Mouse (Mus musculus) MEL (cell line): ENCODE results near the gene Bag6. TPM values are rescaled to one million over a fixed set of nuclear protein-coding genes. Genes with fewer than 3 reads are reported as not detected.

ENCODE experiments used
- DNase-seq: peaks from one replicate; pipeline ENCODE4 v3.0.0; 2011; ENCODE audit warnings: low read depth, low spot score
- H3K27ac ChIP-seq: 2 replicates; pipeline ENCODE4 v1.5.1; 2012; ENCODE audit warnings: low read depth, mild to moderate bottlenecking, control low read depth, low read length, moderate library complexity; ENCODE audit not compliant: control insufficient read depth
- H3K27me3 ChIP-seq, 2 experiments: fragments of 150-350 bp in 1 of 2; sonication (generic) in 1 of 2; 2 replicates each; pipeline ENCODE4 v1.6.1; 2012; ENCODE audit warnings: low read length in 2 of 2, mild to moderate bottlenecking in 2 of 2, improper control_type of control experiment in 1 of 2, moderate library complexity in 1 of 2; ENCODE audit not compliant: insufficient read depth in 2 of 2, control insufficient read depth in 1 of 2
- H3K36me3 ChIP-seq, 2 experiments: 2 replicates each; pipeline ENCODE4 v1.6.1; 2012 to 2014; ENCODE audit warnings: low read length in 2 of 2, improper control_type of control experiment in 1 of 2, inconsistent platforms in 1 of 2, mild to moderate bottlenecking in 1 of 2; ENCODE audit not compliant: insufficient read depth in 2 of 2, control insufficient read depth in 1 of 2
- H3K4me1 ChIP-seq, 2 experiments: fragments of 150-350 bp in 1 of 2; sonication (generic) in 1 of 2; 2 replicates each; pipeline ENCODE4 v1.6.1; 2012; ENCODE audit warnings: low read length in 2 of 2, improper control_type of control experiment in 1 of 2, mild to moderate bottlenecking in 1 of 2; ENCODE audit not compliant: insufficient read depth in 2 of 2, control insufficient read depth in 1 of 2
- H3K4me3 ChIP-seq, 2 experiments: fragments of 150-350 bp in 1 of 2; sonication (generic) in 1 of 2; 2 replicates each; pipeline ENCODE4 v1.5.1; 2012; ENCODE audit warnings: low read depth in 2 of 2, low read length in 2 of 2, mild to moderate bottlenecking in 2 of 2, moderate library complexity in 2 of 2, control low read depth in 1 of 2, improper control_type of control experiment in 1 of 2; ENCODE audit not compliant: control insufficient read depth in 1 of 2, insufficient read depth in 1 of 2
- H3K79me2 ChIP-seq: 2 replicates; pipeline ENCODE4 v1.6.1; 2012; ENCODE audit warnings: mild to moderate bottlenecking, low read length, moderate library complexity; ENCODE audit not compliant: control insufficient read depth, poor library complexity, insufficient read depth
- H3K9ac ChIP-seq: 2 replicates; pipeline ENCODE4 v1.6.1; 2012; ENCODE audit warnings: low read depth, mild to moderate bottlenecking, control low read depth, low read length, moderate library complexity; ENCODE audit not compliant: control insufficient read depth, poor library complexity, severe bottlenecking
- H3K9me3 ChIP-seq: fragments of 150-350 bp; sonication (generic); replicated peaks from 2 replicates; pipeline ENCODE4 v1.6.1; 2012; ENCODE audit warnings: mild to moderate bottlenecking, low read length, improper control_type of control experiment, moderate library complexity; ENCODE audit not compliant: insufficient read depth
- BHLHE40 ChIP-seq: IDR thresholded peaks from 2 replicates; pipeline ENCODE4 v1.6.1; 2012; ENCODE audit warnings: low read depth, mild to moderate bottlenecking, inconsistent platforms, low read length, improper control_type of control experiment, borderline replicate concordance
- ELF1 ChIP-seq: IDR thresholded peaks from 2 replicates; pipeline ENCODE4 v1.6.1; 2014; ENCODE audit warnings: low read depth, mild to moderate bottlenecking, inconsistent platforms, low read length, improper control_type of control experiment, moderate library complexity
- EP300 ChIP-seq, 2 experiments: IDR thresholded peaks; 2 replicates each; pipeline ENCODE4 v1.6.1; 2011; ENCODE audit warnings: improper control_type of control experiment in 2 of 2, low read length in 2 of 2, low read depth in 1 of 2, mild to moderate bottlenecking in 1 of 2
- ETS1 ChIP-seq: IDR thresholded peaks from 2 replicates; pipeline ENCODE4 v1.6.1; 2012; ENCODE audit warnings: low read depth, mild to moderate bottlenecking, inconsistent platforms, low read length, improper control_type of control experiment, moderate library complexity
- GATA1 ChIP-seq: IDR thresholded peaks from 2 replicates; pipeline ENCODE4 v1.6.1; 2011; ENCODE audit warnings: low read depth, low read length, improper control_type of control experiment
- HCFC1 ChIP-seq: IDR thresholded peaks from 2 replicates; pipeline ENCODE4 v1.6.1; 2012; ENCODE audit warnings: low read depth, mild to moderate bottlenecking, inconsistent platforms, low read length, improper control_type of control experiment, moderate library complexity
- MAX ChIP-seq: IDR thresholded peaks from 2 replicates; pipeline ENCODE4 v1.6.1; 2011; ENCODE audit warnings: low read length, improper control_type of control experiment
- MXI1 ChIP-seq: IDR thresholded peaks from 2 replicates; pipeline ENCODE4 v1.6.1; 2011; ENCODE audit warnings: mild to moderate bottlenecking, low read depth, low read length, improper control_type of control experiment
- MYB ChIP-seq: IDR thresholded peaks from 2 replicates; pipeline ENCODE4 v1.6.1; 2011; ENCODE audit warnings: mild to moderate bottlenecking, low read depth, low read length, improper control_type of control experiment
- NELFE ChIP-seq: IDR thresholded peaks from 2 replicates; pipeline ENCODE4 v1.6.1; 2011; ENCODE audit warnings: low read depth, low read length, improper control_type of control experiment
- NRF1 ChIP-seq: IDR thresholded peaks from 2 replicates; pipeline ENCODE4 v1.6.1; 2014; ENCODE audit warnings: low read depth, mild to moderate bottlenecking, inconsistent platforms, low read length, improper control_type of control experiment, moderate library complexity; ENCODE audit not compliant: poor library complexity, insufficient read depth, severe bottlenecking
- POLR2A ChIP-seq, 2 experiments: IDR thresholded peaks; 2 replicates each; pipeline ENCODE4 v1.6.1; 2011 to 2012; ENCODE audit warnings: low read length in 2 of 2, mild to moderate bottlenecking in 2 of 2, control low read depth in 1 of 2, improper control_type of control experiment in 1 of 2, low read depth in 1 of 2, moderate library complexity in 1 of 2; ENCODE audit not compliant: control insufficient read depth in 1 of 2, insufficient read depth in 1 of 2, poor library complexity in 1 of 2
- SIN3A ChIP-seq: IDR thresholded peaks from 2 replicates; pipeline ENCODE4 v1.6.1; 2012; ENCODE audit warnings: low read length, improper control_type of control experiment, inconsistent platforms
- TAL1 ChIP-seq: IDR thresholded peaks from 2 replicates; pipeline ENCODE4 v1.6.1; 2012; ENCODE audit warnings: mild to moderate bottlenecking, inconsistent platforms, low read length, moderate library complexity, mixed read lengths
- TBP ChIP-seq: IDR thresholded peaks from 2 replicates; pipeline ENCODE4 v1.8.0; 2011; ENCODE audit warnings: low read depth, low read length, improper control_type of control experiment
- TCF12 ChIP-seq: IDR thresholded peaks from 2 replicates; pipeline ENCODE4 v1.6.1; 2014; ENCODE audit warnings: low read depth, mild to moderate bottlenecking, inconsistent platforms, low read length, improper control_type of control experiment, moderate library complexity
- UBTF ChIP-seq: IDR thresholded peaks from 2 replicates; pipeline ENCODE4 v1.6.1; 2012; ENCODE audit warnings: low read depth, mild to moderate bottlenecking, inconsistent platforms, low read length, improper control_type of control experiment, moderate library complexity, borderline replicate concordance; ENCODE audit not compliant: insufficient read depth
- USF1 ChIP-seq: IDR thresholded peaks from 2 replicates; pipeline ENCODE4 v1.6.1; 2014; ENCODE audit warnings: low read depth, mild to moderate bottlenecking, inconsistent platforms, low read length, improper control_type of control experiment, moderate library complexity
- USF2 ChIP-seq, 2 experiments: IDR thresholded peaks; 2 replicates each; pipeline ENCODE4 v1.6.1; 2011 to 2012; ENCODE audit warnings: improper control_type of control experiment in 2 of 2, low read length in 2 of 2, borderline replicate concordance in 1 of 2, inconsistent platforms in 1 of 2, low read depth in 1 of 2, mild to moderate bottlenecking in 1 of 2; ENCODE audit not compliant: insufficient read depth in 1 of 2
- ZC3H11A ChIP-seq: IDR thresholded peaks from 2 replicates; pipeline ENCODE4 v1.6.1; 2012; ENCODE audit warnings: low read depth, mild to moderate bottlenecking, inconsistent platforms, low read length, improper control_type of control experiment
- ZMIZ1 ChIP-seq: IDR thresholded peaks from 2 replicates; pipeline ENCODE4 v1.6.1; 2012; ENCODE audit warnings: low read depth, mild to moderate bottlenecking, inconsistent platforms, low read length, improper control_type of control experiment, moderate library complexity
- polyA plus RNA-seq, 2 experiments: library from polyadenylated mRNA; stranded (reverse) in 1 of 2; unstranded in 1 of 2; fragments of >175 nt in 1 of 2; fragments of >200 nt in 1 of 2; gene quantifications; 2 replicates each; pipeline versions ENCODE4 v1.2.1 to v1.2.4; 2012; ENCODE audit warnings: low replicate concordance in 2 of 2, low read depth in 1 of 2; ENCODE audit not compliant: insufficient read length in 2 of 2, insufficient read depth in 1 of 2, missing spikeins in 1 of 2
- total RNA-seq: library from RNA; depleted of rRNA; stranded (reverse); fragments of 300-350 nt; gene quantifications from 2 replicates; pipeline ENCODE4 v1.2.3, GENCODE M21; 2012

Bag6 gene
- total and polyA plus RNA-seq, 3 experiments, result 102 to 283 TPM; not detected in 1

GRCm38 (mm10) chr17:35187959-35188610, 53.1 kb downstream of the Bag6 start, which contains the start of gene Lst1:
Lst1 (minus strand) TSS chr17:35188439.
- Histone ChIP-seq H3K9ac (peak within 1 kb of the TSS; percentile 53), H3K79me2 (no peaks in the 10 kb centered on the region)
- DNase-seq, result peak; percentile 60

GRCm38 (mm10) chr17:35189186-35189585, 54.2 kb downstream of the Bag6 start:
- Histone ChIP-seq H3K9me3 (no peaks in the 10 kb centered on the region), H3K36me3 (peaks cover 0 to 41% of the 10 kb centered on the region in 2 experiments; a peak in 2 of 4 replicates), H3K4me3 (peak overlapping the region in 1 of 2 experiments; percentile 42; a peak in 3 of 4 replicates), H3K9ac (peak overlapping the region; percentile 53), H3K79me2 (no peaks in the 10 kb centered on the region), H3K27ac (peak overlapping the region; percentile 89), H3K27me3 (no peaks in the 10 kb centered on the region)
- DNase-seq, result peak; percentile 82
- peak; percentile 53; the same call in 1 of the 2 replicates for TF ChIP-seq HCFC1
- TF ChIP-seq ZMIZ1, result no peak
- peak; percentile 62 for TF ChIP-seq TCF12
- TF ChIP-seq NELFE, result peak; percentile 46; the same call in 1 of the 2 replicates
- peak; percentile 63; the same call in 1 of the 2 replicates for TF ChIP-seq MYB
- peak; percentile 60; the same call in 1 of the 2 replicates for TF ChIP-seq ELF1
- TF ChIP-seq NRF1, result no peak
- peak; percentile 78 for TF ChIP-seq TBP
- TF ChIP-seq ETS1, result peak; percentile 39; the same call in 1 of the 2 replicates
- TF ChIP-seq GATA1, result peak; percentile 43; the same call in 1 of the 2 replicates
- peak; percentile 37 to 62; a peak in 2 of 4 replicates for TF ChIP-seq POLR2A (IDR thresholded peaks at IDR 0.05; ENCODE audit: control insufficient read depth in 1 of 2, insufficient read depth in 1 of 2, low read depth in 1 of 2, low read length in 2 of 2, poor library complexity in 1 of 2)
- TF ChIP-seq USF2 (IDR thresholded peaks at IDR 0.05; ENCODE audit: borderline replicate concordance in 1 of 2, insufficient read depth in 1 of 2, low read depth in 1 of 2, low read length in 2 of 2), result no peak
- TF ChIP-seq TAL1, result peak; percentile 63
- peak; percentile 46; the same call in 1 of the 2 replicates for TF ChIP-seq SIN3A
- TF ChIP-seq UBTF, result no peak
- TF ChIP-seq EP300 (IDR thresholded peaks at IDR 0.05; ENCODE audit: low read depth in 1 of 2, low read length in 2 of 2), result peak; percentile 68 to 79
- 0 out of 2 replicates have a peak, but pooled peaks have one; percentile 23 for TF ChIP-seq MXI1
- TF ChIP-seq, all 39 proteins: peak for 13
- peaks cover 20 to 55% of the 10 kb centered on the region in 2 experiments for H3K4me1 ChIP-seq

More at GRCm38 (mm10) chr17:35187959-35188610, 53.1 kb downstream of the Bag6 start, which contains the start of gene Lst1:
- H3K9me3 ChIP-seq, result no peaks in the 10 kb centered on the region
- TF ChIP-seq MAX (peak; percentile 52; the same call in 1 of the 2 replicates), ZMIZ1 (no peak), BHLHE40 (peak; percentile 84; the same call in 1 of the 2 replicates), POLR2A (IDR thresholded peaks at IDR 0.05; ENCODE audit: control insufficient read depth in 1 of 2, insufficient read depth in 1 of 2, low read depth in 1 of 2, low read length in 2 of 2, poor library complexity in 1 of 2) (no peak), USF1 (peak; percentile 93), ZC3H11A (no peak), USF2 (IDR thresholded peaks at IDR 0.05; ENCODE audit: borderline replicate concordance in 1 of 2, insufficient read depth in 1 of 2, low read depth in 1 of 2, low read length in 2 of 2) (peak in 1 of 2 experiments; percentile 71; a peak in 2 of 4 replicates), HCFC1 (peak; percentile 46; the same call in 1 of the 2 replicates)
- TF ChIP-seq, all 39 proteins: peak for 5
- Histone ChIP-seq H3K27ac (peak within 1 kb of the TSS; percentile 89), H3K4me3 (no peak within 1 kb of the TSS), H3K27me3 (no peaks in the 10 kb centered on the region), H3K4me1 (peaks cover 18 to 47% of the 10 kb centered on the region in 2 experiments), H3K36me3 (peaks cover 0 to 37% of the 10 kb centered on the region in 2 experiments; a peak in 2 of 4 replicates)
